Mouse (Mus musculus): ENCODE data around the gene Vmn2r94. TPM values are rescaled to one million over a fixed set of nuclear protein-coding genes. Genes with fewer than 3 reads are reported as not detected.

Vmn2r94 gene
- polyA plus RNA-seq (2016; fragmentation: Nextera tagmentation; extraction: Ambion mirVana) = not detected in 2 replicates

GRCm38 (mm10) chr17:18277656-18278055 is at the start of gene Vmn2r94:
Gene Vmn2r94, minus strand, starts transcription at chr17:18277756.
- WGBS = 69% methylated on average over 2 of the region's 2 CpGs
- H3K9ac ChIP-seq = no peak within 1 kb of the TSS
- no peaks in the 10 kb centered on the region for H3K27me3 ChIP-seq
- H3K4me3 ChIP-seq = no peak within 1 kb of the TSS
- H3K36me3 ChIP-seq = no peaks in the 10 kb centered on the region
- H3K4me2 ChIP-seq (replicated peaks) = no peak within 1 kb of the TSS
- no peaks in the 10 kb centered on the region for H3K9me3 ChIP-seq
- no peaks in the 10 kb centered on the region for H3K4me1 ChIP-seq
- no peak for ATAC-seq (ENCODE audit: insufficient number of reproducible peaks, insufficient read depth, low FRiP score, low TSS enrichment)
- H3K27ac ChIP-seq = no peak within 1 kb of the TSS

- no peak overlapping the region for H3K4me2 ChIP-seq (replicated peaks)
- H3K27ac ChIP-seq = no peak overlapping the region
- H3K4me3 ChIP-seq = no peak overlapping the region
- no peaks in the 10 kb centered on the region for H3K4me1 ChIP-seq
- H3K9ac ChIP-seq = no peak overlapping the region
- 0 out of 2 replicates have a peak, but pooled peaks cover 9% of the 10 kb centered on the region for H3K9me3 ChIP-seq
- WGBS = 82% methylated on average over 2 of the region's 2 CpGs
- ATAC-seq (ENCODE audit: insufficient number of reproducible peaks, insufficient read depth, low FRiP score, low TSS enrichment) = no peak
- H3K27me3 ChIP-seq = no peaks in the 10 kb centered on the region
- H3K36me3 ChIP-seq = no peaks in the 10 kb centered on the region
Observed at GRCm38 (mm10) chr17:18323031-18323430, 45.5 kb upstream of the Vmn2r94 start.

- no peaks in the 10 kb centered on the region for H3K36me3 ChIP-seq
- H3K4me1 ChIP-seq = no peaks in the 10 kb centered on the region
- 51% methylated on average over 1 of the region's 1 CpGs for WGBS
- no peak within 1 kb of the TSS for H3K4me3 ChIP-seq
- no peak within 1 kb of the TSS for H3K4me2 ChIP-seq (replicated peaks)
- H3K27ac ChIP-seq = no peak within 1 kb of the TSS
- no peaks in the 10 kb centered on the region for H3K27me3 ChIP-seq
- H3K9ac ChIP-seq = no peak within 1 kb of the TSS
- no peaks in the 10 kb centered on the region for H3K9me3 ChIP-seq
- ATAC-seq (ENCODE audit: insufficient number of reproducible peaks, insufficient read depth, low FRiP score, low TSS enrichment) = no peak
Observed at GRCm38 (mm10) chr17:18297799-18298198, 20.2 kb upstream of the Vmn2r94 start, which contains the start of gene Vmn2r93. Gene Vmn2r93, plus strand, starts transcription at chr17:18298099.

GRCm38 (mm10) chr17:18236931-18237330 is 40.6 kb downstream of the Vmn2r94 start:
- Histone ChIP-seq H3K27me3 (no peaks in the 10 kb centered on the region), H3K4me1 (no peaks in the 10 kb centered on the region), H3K4me3 (no peak overlapping the region), H3K9ac (no peak overlapping the region), H3K4me2 (replicated peaks) (no peak overlapping the region), H3K36me3 (no peaks in the 10 kb centered on the region), H3K9me3 (peaks cover 5% of the 10 kb centered on the region; the same call in 1 of the 2 replicates), H3K27ac (no peak overlapping the region)
- 82% methylated on average over 14 of the region's 14 CpGs for WGBS
- ATAC-seq (ENCODE audit: insufficient number of reproducible peaks, insufficient read depth, low FRiP score, low TSS enrichment) = no peak

- H3K4me3 ChIP-seq = no peak overlapping the region
- H3K4me1 ChIP-seq = no peaks in the 10 kb centered on the region
- WGBS = 76% methylated on average over 2 of the region's 2 CpGs
- no peaks in the 10 kb centered on the region for H3K36me3 ChIP-seq
- H3K4me2 ChIP-seq (replicated peaks) = no peak overlapping the region
- no peak for ATAC-seq (ENCODE audit: insufficient number of reproducible peaks, insufficient read depth, low FRiP score, low TSS enrichment)
- no peaks in the 10 kb centered on the region for H3K27me3 ChIP-seq
- no peak overlapping the region for H3K27ac ChIP-seq
- peaks cover 4% of the 10 kb centered on the region; the same call in 1 of the 2 replicates for H3K9me3 ChIP-seq
- H3K9ac ChIP-seq = no peak overlapping the region
Observed at GRCm38 (mm10) chr17:18231996-18232395, 45.6 kb downstream of the Vmn2r94 start.

GRCm38 (mm10) chr17:18221300-18221699 is 56.3 kb downstream of the Vmn2r94 start:
- peaks cover 11% of the 10 kb centered on the region for H3K9me3 ChIP-seq
- H3K27ac ChIP-seq = no peak overlapping the region
- no peak overlapping the region for H3K4me2 ChIP-seq (replicated peaks)

More at GRCm38 (mm10) chr17:18221300-18221699, 56.3 kb downstream of the Vmn2r94 start:
- ATAC-seq (ENCODE audit: insufficient number of reproducible peaks, insufficient read depth, low FRiP score, low TSS enrichment) = no peak
- Histone ChIP-seq H3K36me3 (no peaks in the 10 kb centered on the region), H3K9ac (no peak overlapping the region), H3K4me1 (no peaks in the 10 kb centered on the region), H3K27me3 (no peaks in the 10 kb centered on the region), H3K4me3 (no peak overlapping the region)

Other genes with a start within 250 kb of the Vmn2r94 start
- gene Vmn2r124, start 228.3 kb downstream of the Vmn2r94 start, polyA plus RNA-seq (2016; fragmentation: Nextera tagmentation; extraction: Ambion mirVana) = 0.03 TPM in 1 of 2 replicates, not detected in the other
- not detected in 2 replicates for gene Vmn2r91, start 192.7 kb downstream of the Vmn2r94 start, polyA plus RNA-seq (2016; fragmentation: Nextera tagmentation; extraction: Ambion mirVana)
- gene Vmn2r92, start 125.9 kb downstream of the Vmn2r94 start, polyA plus RNA-seq (2016; fragmentation: Nextera tagmentation; extraction: Ambion mirVana) = not detected in 2 replicates
- not detected in 2 replicates for gene Vmn2r93, start 20.3 kb upstream of the Vmn2r94 start, polyA plus RNA-seq (2016; fragmentation: Nextera tagmentation; extraction: Ambion mirVana)
- gene Vmn2r95, start 146.3 kb upstream of the Vmn2r94 start, polyA plus RNA-seq (2016; fragmentation: Nextera tagmentation; extraction: Ambion mirVana) = not detected in 2 replicates

All from embryonic facial prominence, embryonic 12.5 days (tissue).